ENCODE assay signal across 9 mouse cellular contexts in genomic region chr12:86885746-86886145, GRCm38 (mm10). TPM values are rescaled to one million over a fixed set of nuclear protein-coding genes. Genes with fewer than 3 reads are reported as not detected.
DNase-seq lines count a peak whose midpoint lies in the region; ATAC-seq and TF ChIP-seq lines count a peak whose summit lies in the region.
"Had no signal": no experiment of that assay in that cellular context is flagged by ENCODE, and none has a peak within 500 bp of the region (broad histone marks: within the 10 kb centered on the region; RNA-seq: fewer than 3 reads in every experiment).

No protein-coding gene starts in this region.

- peaks cover 97% of the 10 kb centered on the region for H3K4me1 ChIP-seq in forebrain, embryonic 10.5 days
- peaks cover 91% of the 10 kb centered on the region for H3K4me1 ChIP-seq in limb, embryonic 10.5 days
- peaks cover 54% of the 10 kb centered on the region for H3K4me1 ChIP-seq in neural tube, embryonic 15.5 days

- no peak for DNase-seq in left cerebral cortex, adult 2 months (ENCODE audit: extremely low spot score in 1 of 2, low spot score in 2 of 2)
- no peak for DNase-seq in left cerebral cortex, adult 9 months (ENCODE audit: low spot score in 2 of 2)
- DNase-seq in forebrain, embryonic 10.5 days (ENCODE audit: extremely low spot score, low spot score) = no peak
- no peak for DNase-seq in limb, embryonic 10.5 days (ENCODE audit: low spot score)
- no peak for DNase-seq in retina, postnatal 1 day
- no peak for DNase-seq in thymus, postnatal 0 days (ENCODE audit: low spot score)
- DNase-seq: kidney, postnatal 10 days had no signal

- intact Hi-C loops in left cerebral cortex, adult 2 months (cut with DNase I) = loop anchor here (2.0 kb wide), 1 partner anchor 61 kb away; no protein-coding TSS in a partner anchor

- H3K27ac ChIP-seq in left cerebral cortex, adult 2 months = peak overlapping the region; percentile 68; the same call in 1 of the 2 replicates
- peak overlapping the region; percentile 98 for H3K27ac ChIP-seq in forebrain, embryonic 10.5 days
- H3K27ac ChIP-seq in limb, embryonic 10.5 days = peak overlapping the region; percentile 97; the same call in 1 of the 2 replicates
- H3K27ac ChIP-seq in neural tube, embryonic 15.5 days (replicated peaks) = peak overlapping the region; percentile 99; the same call in 1 of the 2 replicates

- no peak overlapping the region for H3K4me3 ChIP-seq in left cerebral cortex, adult 2 months
- peak overlapping the region; percentile 82 for H3K4me3 ChIP-seq in forebrain, embryonic 10.5 days
- H3K4me3 ChIP-seq in limb, embryonic 10.5 days = no peak overlapping the region
- peak overlapping the region; percentile 89; the same call in 1 of the 2 replicates for H3K4me3 ChIP-seq in neural tube, embryonic 15.5 days (replicated peaks)

- peaks cover 51% of the 10 kb centered on the region for H3K27me3 ChIP-seq in forebrain, embryonic 10.5 days (ENCODE audit: poor library complexity, severe bottlenecking)
- H3K27me3 ChIP-seq in limb, embryonic 10.5 days (ENCODE audit: low read depth, poor library complexity, severe bottlenecking) = peaks cover 35% of the 10 kb centered on the region
- no peaks in the 10 kb centered on the region for H3K27me3 ChIP-seq in neural tube, embryonic 15.5 days (replicated peaks)

- H3K36me3 ChIP-seq in forebrain, embryonic 10.5 days (replicated peaks) = peaks cover 10% of the 10 kb centered on the region
- H3K36me3 ChIP-seq in limb, embryonic 10.5 days = peaks cover 3% of the 10 kb centered on the region; the same call in 1 of the 2 replicates
- H3K36me3 ChIP-seq in neural tube, embryonic 15.5 days = no peaks in the 10 kb centered on the region

- 14% methylated on average over 5 of the region's 5 CpGs for WGBS in forebrain, embryonic 10.5 days
- 31% methylated on average over 5 of the region's 5 CpGs for WGBS in limb, embryonic 10.5 days
- 28% methylated on average over 5 of the region's 5 CpGs for WGBS in neural tube, embryonic 15.5 days

- no peaks in the 10 kb centered on the region for H3K9me3 ChIP-seq in forebrain, embryonic 10.5 days
- H3K9me3 ChIP-seq in limb, embryonic 10.5 days (replicated peaks) = no peaks in the 10 kb centered on the region
- no peaks in the 10 kb centered on the region for H3K9me3 ChIP-seq in neural tube, embryonic 15.5 days (replicated peaks)

- no peak for ATAC-seq in neural tube, embryonic 15.5 days (ENCODE audit: low FRiP score)
- ATAC-seq in erythroblast, adult 5-6 weeks (replicated peaks; ENCODE audit: low FRiP score, poor library complexity, severe bottlenecking) = no peak

- peak overlapping the region; percentile 85 for H3K4me2 ChIP-seq in neural tube, embryonic 15.5 days

- TF ChIP-seq CTCF in left cerebral cortex, adult 2 months (IDR thresholded peaks at IDR 0.05) = no peak

- H3K9ac ChIP-seq in neural tube, embryonic 15.5 days (replicated peaks) = no peak overlapping the region

RNA-seq across cellular contexts. Expression of gene Irf2bpl, which starts 1.1 kb away (rescaled TPM):
- 10 to 100 TPM; 74.3 to 80.8 TPM for total RNA-seq in left cerebral cortex, adult 2 months (2021)
- 20.5 and 22.6 TPM in 2 replicates for polyA plus RNA-seq in forebrain, embryonic 10.5 days (2016; fragmentation: Nextera tagmentation; extraction: Ambion mirVana)
- polyA plus RNA-seq in limb, embryonic 10.5 days (2016; fragmentation: Nextera tagmentation; extraction: Ambion mirVana) = 11.9 and 22.6 TPM in 2 replicates
- 53.3 and 69.9 TPM in 2 replicates for polyA plus RNA-seq in neural tube, embryonic 15.5 days (2015; fragmentation: Nextera tagmentation; extraction: Ambion mirVana)
- 0.21 and 0.77 TPM in 2 replicates for total RNA-seq in erythroblast, adult 5-6 weeks (2015; ENCODE audit: low replicate concordance)
- total RNA-seq in erythroblast, adult 5-6 weeks (2017; ENCODE audit: low replicate concordance) = 0.42 TPM in 1 of 2 replicates, not detected in the other
- polyA plus RNA-seq in thymus, postnatal 0 days (2015; fragmentation: Nextera tagmentation; extraction: Ambion mirVana) = 13.1 and 15.5 TPM in 2 replicates

Comparison
In these comparisons a context has a peak if more than half of its experiments do, and no peak if none do; other contexts are left out.
1. H3K4me3 ChIP-seq: peak in forebrain, embryonic 10.5 days (single experiment) and neural tube, embryonic 15.5 days (single experiment); none in left cerebral cortex, adult 2 months (single experiment) and limb, embryonic 10.5 days (single experiment).
2. Peak in every context shown above with its lines, with median percentiles within 50 percentile points of each other: H3K27ac ChIP-seq.